Mouse (Mus musculus): ENCODE results near the gene Olfr961.

The Olfr961 gene
- long read RNA-seq, experiment 1: 0 reads
- long read RNA-seq, experiment 2: 0 reads

DNA sequence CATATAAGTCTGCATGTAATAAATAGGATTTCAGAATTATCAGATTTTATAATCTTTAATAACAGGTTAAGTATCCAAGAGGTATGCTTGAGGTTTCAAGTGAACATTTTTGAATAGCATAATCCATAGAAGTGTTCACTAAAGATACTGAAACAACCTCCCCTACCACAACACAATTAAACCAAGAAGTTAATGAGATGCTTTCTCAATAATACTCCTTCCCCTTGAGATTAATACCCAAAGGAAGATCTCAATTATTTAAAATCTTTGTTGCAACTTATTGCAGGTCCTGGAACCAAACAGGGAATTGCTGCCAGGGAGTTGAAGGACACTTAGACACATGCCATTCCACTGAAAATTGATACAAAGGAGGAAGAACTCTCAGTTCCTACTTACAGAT lies at the start of gene Olfr961:
Gene Olfr961 (plus strand): TSS at position 301 of the 400 bp plus-strand sequence.
- intact Hi-C loops (cut with DNase I): no loop called here

DNA sequence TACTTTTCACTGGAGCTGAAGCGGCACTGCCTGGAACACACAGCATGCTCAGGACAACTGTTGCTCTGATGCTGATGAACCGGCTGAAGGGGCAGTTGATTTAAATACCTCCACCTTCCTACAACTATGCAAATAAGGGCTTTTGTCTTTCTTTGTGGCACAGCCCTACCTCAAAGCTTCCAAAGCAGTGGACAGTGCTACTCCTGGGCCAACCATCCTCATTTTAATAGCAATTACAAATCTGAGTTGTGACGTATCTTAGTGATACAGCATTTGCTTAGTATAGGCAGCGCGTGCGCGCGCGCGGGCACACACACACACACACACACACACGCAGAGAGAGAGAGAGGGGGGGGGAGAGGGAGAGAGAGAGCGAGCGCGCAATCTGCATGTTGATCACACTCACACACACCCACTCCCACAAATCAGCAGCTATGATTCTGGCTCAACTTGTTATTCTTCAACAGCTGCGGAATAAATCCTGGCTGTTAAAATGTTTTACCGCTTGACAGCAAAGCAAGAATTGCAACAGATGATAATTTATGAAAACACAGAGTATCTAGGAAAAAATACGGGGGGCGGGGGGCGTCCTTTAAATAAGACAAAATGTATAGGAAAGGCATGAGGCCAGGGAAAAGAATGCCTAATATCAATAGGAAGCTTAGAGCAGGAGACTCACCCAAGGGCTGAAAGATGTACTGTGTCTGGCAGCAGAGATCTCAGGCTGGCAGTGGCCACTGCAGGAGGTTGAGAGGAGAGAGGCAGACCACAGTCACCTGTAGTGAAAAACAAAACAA lies 42.2 kb upstream of the Olfr961 start:
- intact Hi-C loops (cut with DNase I): no loop called here

GRCm38 (mm10) chr9:39603333-39603845 lies 41.5 kb upstream of the Olfr961 start:
- intact Hi-C loops (cut with DNase I): no loop called here

DNA sequence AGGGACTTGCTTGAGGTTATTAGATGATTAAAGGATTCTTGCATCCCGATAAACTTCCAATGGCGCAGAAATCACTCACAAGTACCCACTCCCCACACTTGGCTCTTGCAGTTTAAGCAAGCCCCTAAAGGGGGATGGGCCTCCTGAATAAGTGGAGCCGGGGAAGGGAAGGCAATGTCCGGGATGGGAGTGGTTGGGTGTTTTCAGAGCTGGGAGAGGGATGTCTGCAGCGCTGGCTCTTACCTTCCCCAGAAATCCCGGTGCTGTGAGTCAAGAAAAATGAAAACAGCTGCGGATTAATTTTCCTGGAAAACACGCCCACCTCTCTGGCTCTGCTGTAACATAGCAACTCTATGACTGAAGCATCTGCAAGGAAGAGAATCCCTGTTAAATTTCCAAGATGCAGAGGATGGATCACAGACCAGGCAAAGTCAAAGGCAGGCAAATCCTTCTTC lies 40.9 kb upstream of the Olfr961 start, which contains the start of gene AW551984:
Gene AW551984 (minus strand): TSS at position 405 of the 455 bp plus-strand sequence.
- intact Hi-C loops (cut with DNase I): no loop called here

GRCm38 (mm10) chr9:39608497-39608896 lies 36.4 kb upstream of the Olfr961 start:
- intact Hi-C loops (cut with DNase I): no loop called here

GRCm38 (mm10) chr9:39610355-39610754 lies 34.5 kb upstream of the Olfr961 start, which contains the start of gene Olfr148:
Gene Olfr148, plus strand, starts transcription at chr9:39610655.
- intact Hi-C loops (cut with DNase I): loop anchor here (5.0 kb wide), 1 partner anchor 103 kb away; no protein-coding TSS in a partner anchor

DNA sequence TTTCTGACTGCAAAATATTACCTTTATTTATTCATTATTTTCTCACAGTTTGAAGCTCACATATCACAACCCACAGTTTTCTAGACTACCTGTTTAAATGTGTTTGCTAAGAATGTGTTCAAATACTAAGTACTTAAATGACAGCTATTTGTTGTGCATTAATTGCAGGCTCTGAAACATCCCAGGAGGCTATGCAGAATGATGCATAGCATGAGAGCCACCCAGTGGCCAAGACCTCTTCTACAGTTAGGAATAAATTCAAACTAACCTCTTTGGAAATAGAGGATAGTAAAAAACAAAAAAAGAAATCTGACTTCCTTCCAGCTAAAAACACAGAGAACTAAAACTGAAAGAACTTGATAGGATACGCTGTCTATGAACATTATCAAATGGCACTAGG lies 32.9 kb upstream of the Olfr961 start:
- intact Hi-C loops (cut with DNase I): loop anchor here (5.0 kb wide), 1 partner anchor 105 kb away; no protein-coding TSS in a partner anchor

DNA sequence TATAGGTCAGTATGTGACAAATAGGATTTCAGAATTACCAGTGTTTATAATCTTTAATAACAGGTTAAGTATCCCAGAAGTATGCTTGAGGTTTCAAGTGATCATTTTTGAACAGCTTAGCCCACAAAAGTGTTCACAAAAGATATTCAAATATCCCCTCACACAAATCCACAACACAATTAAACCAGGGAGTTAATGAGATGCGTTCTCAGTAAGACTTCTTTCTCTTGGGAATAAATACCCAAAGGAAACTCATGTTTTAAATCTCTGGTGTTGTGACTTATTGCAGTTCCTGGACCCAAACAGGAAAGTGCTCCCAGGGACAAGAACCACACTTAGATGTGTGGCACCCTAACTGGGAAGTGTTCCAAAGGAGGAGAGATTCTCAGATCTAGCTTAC lies 23.8 kb upstream of the Olfr961 start, which contains the start of gene Olfr960:
Gene Olfr960 (plus strand): TSS at position 301 of the 400 bp plus-strand sequence.
- intact Hi-C loops (cut with DNase I): no loop called here

- intact Hi-C loops (cut with DNase I): no loop called here
Measured at GRCm38 (mm10) chr9:39623783-39624182, 21.1 kb upstream of the Olfr961 start.

DNA sequence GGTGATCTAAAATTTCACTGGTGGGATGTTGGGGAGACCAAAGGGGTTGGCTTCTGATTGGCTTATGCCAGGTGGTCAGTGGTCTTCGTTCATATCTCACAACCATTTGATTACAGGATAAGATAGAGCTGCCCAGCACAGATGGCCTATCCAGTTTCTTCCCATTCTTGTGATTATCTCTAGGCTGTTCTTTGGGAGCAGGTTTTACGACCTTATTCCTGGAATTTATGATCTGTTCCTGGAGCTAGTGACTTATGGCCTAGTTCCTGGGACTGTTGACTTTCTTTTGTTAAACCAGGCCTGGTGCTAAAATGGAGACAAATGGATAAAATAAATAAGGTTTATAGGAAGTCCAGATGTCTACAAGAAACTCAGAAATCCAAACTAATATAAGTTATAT lies 20.2 kb upstream of the Olfr961 start:
- intact Hi-C loops (cut with DNase I): no loop called here

GRCm38 (mm10) chr9:39629069-39629468 lies 15.8 kb upstream of the Olfr961 start:
- intact Hi-C loops (cut with DNase I): no loop called here

GRCm38 (mm10) chr9:39633913-39634594 lies 10.8 kb upstream of the Olfr961 start:
- intact Hi-C loops (cut with DNase I): no loop called here

GRCm38 (mm10) chr9:39647382-39647781 lies 2.5 kb downstream of the Olfr961 start:
- intact Hi-C loops (cut with DNase I): no loop called here

DNA sequence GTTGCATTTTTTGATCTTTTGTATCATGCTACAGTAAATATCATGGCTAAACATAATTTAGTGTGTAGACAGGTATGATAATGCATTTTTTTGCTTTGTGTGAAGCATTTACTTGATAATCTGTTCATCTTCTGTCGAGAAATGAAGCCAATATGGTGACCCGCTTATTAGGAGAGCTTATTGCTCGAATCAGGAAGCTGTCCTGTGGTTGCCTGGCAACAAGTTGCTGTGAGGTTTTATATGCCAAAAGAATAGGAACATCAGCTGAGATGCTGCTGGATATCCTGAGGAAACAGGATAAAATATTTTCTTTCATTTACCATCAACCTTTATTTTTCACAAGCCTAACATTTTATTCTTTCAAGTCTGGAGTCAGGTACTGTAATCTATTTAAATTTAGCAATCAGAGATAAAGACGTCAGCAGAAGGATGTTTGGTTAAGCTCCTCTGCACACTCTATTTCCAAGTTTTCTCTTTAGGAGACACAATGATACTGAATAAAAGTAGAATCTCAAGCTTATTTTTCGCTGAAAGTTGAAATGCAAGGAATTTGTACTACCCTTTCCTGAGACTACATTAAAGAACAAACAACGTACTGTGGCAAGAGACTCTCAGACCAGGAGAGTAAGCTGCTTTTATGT lies 10.0 kb downstream of the Olfr961 start:
- intact Hi-C loops (cut with DNase I): no loop called here

- intact Hi-C loops (cut with DNase I): no loop called here
Measured at GRCm38 (mm10) chr9:39666905-39667304, 22.0 kb downstream of the Olfr961 start, which contains the start of gene Olfr963. Gene Olfr963, plus strand, starts transcription at chr9:39667205.

- intact Hi-C loops (cut with DNase I): no loop called here
Measured at GRCm38 (mm10) chr9:39669723-39670122, 24.8 kb downstream of the Olfr961 start.

DNA sequence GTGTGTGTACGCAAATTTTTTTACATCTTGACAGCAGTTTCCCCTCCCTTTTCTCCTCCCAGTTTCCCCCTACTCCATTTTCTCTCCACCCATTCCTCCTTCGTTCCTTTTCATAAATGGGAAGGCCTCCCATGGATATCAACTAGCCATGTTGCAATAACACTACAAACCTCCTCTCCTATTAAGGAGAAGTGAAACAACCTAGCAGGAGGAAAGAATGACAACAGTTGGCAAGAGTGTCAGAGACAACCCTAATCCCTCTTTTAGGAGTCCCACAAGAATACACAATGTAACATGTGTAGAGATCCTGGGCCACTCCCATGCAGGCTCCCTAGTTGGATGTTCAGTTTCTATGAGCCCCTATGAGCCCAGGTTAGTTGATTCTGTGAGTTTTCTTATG lies 29.9 kb downstream of the Olfr961 start:
- intact Hi-C loops (cut with DNase I): no loop called here

- intact Hi-C loops (cut with DNase I): no loop called here
Measured at GRCm38 (mm10) chr9:39678557-39678956, 33.7 kb downstream of the Olfr961 start.

DNA sequence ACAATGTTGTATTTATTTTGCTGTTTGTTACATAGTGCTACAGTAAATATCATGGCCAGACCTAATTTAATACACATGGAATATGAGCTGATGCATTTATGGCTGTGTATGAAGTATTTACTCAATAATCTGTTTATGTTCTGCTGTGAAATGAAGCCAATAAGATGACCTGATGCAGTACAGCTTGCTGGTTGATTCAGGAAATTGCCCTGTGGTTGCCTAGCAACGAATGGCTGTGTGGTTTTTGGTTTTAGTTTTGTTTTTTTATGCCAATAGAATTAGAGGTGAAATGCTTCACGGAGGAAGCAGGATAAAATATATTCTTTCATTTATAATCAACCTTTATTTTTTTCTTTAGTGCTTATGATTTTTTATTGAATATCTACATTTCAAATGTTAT lies 34.4 kb downstream of the Olfr961 start:
- intact Hi-C loops (cut with DNase I): no loop called here

All from adrenal gland (tissue).